Mouse (Mus musculus) CH12F3 (cell line): ENCODE data around the gene Phactr4.

Experiments
- in situ Hi-C: fragments of 300-500 bp; cut with MboI; formaldehyde crosslinking; loops from 2 replicates; pipeline ENCODE4 v1.14.3; 2020; ENCODE audit warnings: low sequenced_read_pairs

Gene Phactr4

GRCm38 (mm10) chr4:132373820-132374219 is 48.5 kb downstream of the Phactr4 start:
- in situ Hi-C loops, result no loop called here

GRCm38 (mm10) chr4:132369953-132370750 is 52.1 kb downstream of the Phactr4 start:
- in situ Hi-C loops, result no loop called here

- in situ Hi-C loops, result no loop called here
These were observed 54.6 kb downstream of the Phactr4 start for GRCm38 (mm10) chr4:132367480-132368201.

GRCm38 (mm10) chr4:132365450-132366060 is 56.7 kb downstream of the Phactr4 start:
- in situ Hi-C loops, result no loop called here

GRCm38 (mm10) chr4:132363487-132363886 is 58.8 kb downstream of the Phactr4 start:
- in situ Hi-C loops, result no loop called here

GRCm38 (mm10) chr4:132359510-132359909 is 62.8 kb downstream of the Phactr4 start:
- in situ Hi-C loops, result no loop called here

- in situ Hi-C loops, result no loop called here
These were observed 66.1 kb downstream of the Phactr4 start for GRCm38 (mm10) chr4:132356170-132356569.

- in situ Hi-C loops, result no loop called here
These were observed 66.9 kb downstream of the Phactr4 start for GRCm38 (mm10) chr4:132355403-132355802.

GRCm38 (mm10) chr4:132354571-132354970 is 67.7 kb downstream of the Phactr4 start:
- in situ Hi-C loops, result no loop called here

- in situ Hi-C loops, result no loop called here
These were observed 68.8 kb downstream of the Phactr4 start, which contains the start of gene Rcc1 for GRCm38 (mm10) chr4:132353481-132353885. TSS of gene Rcc1 (minus strand) at chr4:132353605.

GRCm38 (mm10) chr4:132352739-132353138 is 69.5 kb downstream of the Phactr4 start:
- in situ Hi-C loops, result no loop called here

GRCm38 (mm10) chr4:132351401-132351800 is 70.9 kb downstream of the Phactr4 start:
- in situ Hi-C loops, result no loop called here

GRCm38 (mm10) chr4:132350854-132351253 is 71.4 kb downstream of the Phactr4 start:
- in situ Hi-C loops, result no loop called here

- in situ Hi-C loops, result no loop called here
These were observed 72.1 kb downstream of the Phactr4 start for GRCm38 (mm10) chr4:132350123-132350740.

- in situ Hi-C loops, result no loop called here
These were observed 72.7 kb downstream of the Phactr4 start for GRCm38 (mm10) chr4:132349495-132350122.

GRCm38 (mm10) chr4:132346661-132347060 is 75.6 kb downstream of the Phactr4 start:
- in situ Hi-C loops, result no loop called here

- in situ Hi-C loops, result no loop called here
These were observed 76.0 kb downstream of the Phactr4 start for GRCm38 (mm10) chr4:132346261-132346660.

GRCm38 (mm10) chr4:132345843-132346212 is 76.5 kb downstream of the Phactr4 start:
- in situ Hi-C loops, result no loop called here

- in situ Hi-C loops, result no loop called here
These were observed 77.0 kb downstream of the Phactr4 start for GRCm38 (mm10) chr4:132345135-132345842.
